Mouse (Mus musculus) lung, postnatal 0 days (tissue): ENCODE data around the gene Tubg1.

ENCODE experiments used
- CTCF ChIP-seq: IDR thresholded peaks from 2 replicates; pipeline ENCODE4 v1.5.1; 2016; ENCODE audit warnings: antibody characterized with exemption, mild to moderate bottlenecking
- EP300 ChIP-seq: IDR thresholded peaks from 2 replicates; pipeline ENCODE4 v1.6.1; 2016; ENCODE audit warnings: antibody characterized with exemption, mild to moderate bottlenecking, control low read depth

- TF ChIP-seq CTCF, result no peak
- TF ChIP-seq EP300, result no peak
Measured at GRCm38 (mm10) chr11:101163476-101164350, 44.0 kb downstream of the Tubg1 start.
